Mouse (Mus musculus): Measurements from ENCODE around the gene Spice1. TPM values are rescaled to one million over a fixed set of nuclear protein-coding genes. Genes with fewer than 3 reads are reported as not detected.

The Spice1 gene
- 10 to 100 TPM; 11.4 to 13.7 TPM for total RNA-seq (2021)
- long read RNA-seq, full-length matches to known transcripts = 3 of 12 reads
- long read RNA-seq, partial matches to known transcripts = 7 of 12 reads
- long read RNA-seq, other reads (novel, unspliced or antisense) = 2 of 12 reads

DNA sequence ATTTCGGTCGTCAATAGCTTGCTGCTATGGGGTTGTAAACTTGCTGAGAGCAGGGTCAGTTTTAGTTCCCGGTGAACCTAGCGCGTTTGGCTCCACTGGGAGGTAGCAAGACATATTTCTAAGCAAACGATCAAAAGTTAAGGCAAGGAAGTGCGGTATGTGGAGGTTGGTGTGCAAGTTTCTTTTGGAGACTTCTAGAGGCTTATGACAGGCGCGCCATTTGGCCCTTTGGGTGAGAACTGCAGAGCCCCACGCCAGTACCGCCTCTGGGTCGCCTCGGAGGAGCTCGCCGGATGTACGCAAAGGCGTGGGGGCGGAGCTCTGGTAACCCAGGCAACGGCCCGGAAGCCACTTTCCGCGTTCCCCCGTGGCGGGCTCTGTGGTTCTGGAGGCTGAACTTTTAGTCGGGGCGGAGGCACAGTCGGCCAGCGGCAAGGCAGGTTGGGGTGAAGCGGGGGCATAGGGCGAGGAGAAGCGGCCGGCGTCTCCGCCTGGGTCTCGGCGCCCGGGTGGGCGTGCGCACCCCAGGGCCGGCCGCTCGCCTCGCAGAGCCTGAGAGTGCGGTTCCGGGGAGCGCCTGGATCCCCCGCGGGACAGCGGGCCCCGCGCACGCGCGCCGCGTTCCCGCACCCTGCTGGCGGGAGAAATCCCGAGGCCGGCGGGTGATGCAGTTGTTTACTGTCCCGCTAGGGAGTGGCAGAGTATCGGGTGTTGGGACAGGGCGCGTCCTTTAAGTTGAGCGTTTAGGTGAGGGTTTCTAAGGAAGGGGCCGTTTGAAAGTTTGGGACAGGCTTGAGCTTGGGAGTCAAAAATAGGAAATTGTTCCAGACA, at the start of gene Spice1:
Gene Spice1, plus strand, starts transcription at position 51 of the 831 bp plus-strand sequence.
- DNase-seq (ENCODE audit: low spot score in 2 of 2) = peak; percentile 93 to 95

DNA sequence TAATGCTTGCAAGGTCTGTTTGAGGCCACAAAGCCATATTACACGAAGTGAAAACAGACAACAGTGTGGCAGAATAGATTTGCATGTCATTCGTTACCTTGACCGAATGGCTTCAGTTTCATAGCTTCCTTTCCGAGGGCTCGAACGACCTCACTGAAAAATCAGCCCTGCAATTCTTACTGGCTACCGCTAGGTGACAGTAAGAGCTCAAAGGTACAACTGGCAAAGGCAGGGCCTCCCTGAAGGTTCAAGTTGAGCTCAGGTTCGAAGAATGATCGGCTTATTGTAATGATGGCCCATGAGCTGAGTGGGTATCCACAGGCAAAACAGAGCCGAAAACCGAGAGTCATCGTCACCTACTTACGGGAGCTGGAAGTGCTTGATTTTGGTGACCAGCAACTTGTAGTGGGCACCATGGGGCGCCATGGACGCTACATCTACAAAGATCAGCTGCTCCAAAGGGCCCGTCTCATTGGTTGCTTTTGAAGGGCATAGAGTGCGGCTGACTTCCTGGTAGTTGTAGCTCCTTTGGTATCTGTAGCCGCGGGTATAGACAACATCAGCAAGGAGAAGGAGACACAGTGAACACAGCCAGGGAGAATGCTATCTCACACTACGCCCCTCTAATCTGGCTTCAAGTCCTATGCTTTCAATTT, 47.4 kb upstream of the Spice1 start:
- DNase-seq (ENCODE audit: low spot score in 2 of 2) = no peak

GRCm38 (mm10) chr16:44302126-44302892, 44.6 kb upstream of the Spice1 start:
- no peak for DNase-seq (ENCODE audit: low spot score in 2 of 2)

DNA sequence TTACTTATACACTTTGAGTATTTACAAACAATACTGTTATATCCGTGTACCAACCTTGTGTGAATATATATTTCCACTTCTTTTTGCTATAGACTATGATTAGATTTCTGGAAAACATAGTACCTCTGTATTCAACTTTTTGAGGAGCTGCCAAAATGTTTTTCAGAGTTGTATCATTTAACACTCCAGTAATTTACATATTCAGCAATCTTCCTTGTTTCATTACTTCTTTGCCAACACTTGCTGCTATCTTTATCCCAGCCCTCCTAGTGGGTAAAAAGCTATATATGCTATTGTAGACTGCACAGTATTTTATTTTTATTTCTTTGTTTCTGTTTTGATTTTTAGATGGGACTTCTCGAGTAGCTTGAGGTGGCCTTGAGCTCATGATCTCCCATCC, 43.1 kb upstream of the Spice1 start:
- no peak for DNase-seq (ENCODE audit: low spot score in 2 of 2)

DNA sequence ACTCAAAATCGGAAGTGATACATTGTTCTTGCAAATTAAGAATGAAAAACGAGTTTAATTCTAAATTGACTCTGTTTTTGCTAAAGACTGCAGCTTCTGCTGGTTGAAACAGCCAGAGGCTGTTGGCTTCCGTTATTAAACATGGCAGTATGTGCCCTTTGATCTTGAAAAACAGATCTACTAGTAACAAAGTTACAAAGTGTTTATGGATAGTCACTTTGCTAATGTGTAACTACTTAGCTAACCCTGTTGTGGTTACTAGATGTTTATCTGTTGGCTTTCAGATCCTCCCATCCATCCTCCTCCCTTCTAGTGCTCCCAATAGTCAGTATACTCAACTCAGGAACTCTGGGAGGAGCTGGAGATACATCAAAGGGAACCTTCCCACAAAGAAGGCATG, 41.3 kb upstream of the Spice1 start:
- DNase-seq (ENCODE audit: low spot score in 2 of 2) = no peak

- DNase-seq (ENCODE audit: low spot score in 2 of 2) = no peak
Measured at GRCm38 (mm10) chr16:44313422-44313821, 33.5 kb upstream of the Spice1 start.

- DNase-seq (ENCODE audit: low spot score in 2 of 2) = no peak
Measured at GRCm38 (mm10) chr16:44316350-44316749, 30.6 kb upstream of the Spice1 start.

- no peak for DNase-seq (ENCODE audit: low spot score in 2 of 2)
Measured at GRCm38 (mm10) chr16:44320232-44320631, 26.7 kb upstream of the Spice1 start.

DNA sequence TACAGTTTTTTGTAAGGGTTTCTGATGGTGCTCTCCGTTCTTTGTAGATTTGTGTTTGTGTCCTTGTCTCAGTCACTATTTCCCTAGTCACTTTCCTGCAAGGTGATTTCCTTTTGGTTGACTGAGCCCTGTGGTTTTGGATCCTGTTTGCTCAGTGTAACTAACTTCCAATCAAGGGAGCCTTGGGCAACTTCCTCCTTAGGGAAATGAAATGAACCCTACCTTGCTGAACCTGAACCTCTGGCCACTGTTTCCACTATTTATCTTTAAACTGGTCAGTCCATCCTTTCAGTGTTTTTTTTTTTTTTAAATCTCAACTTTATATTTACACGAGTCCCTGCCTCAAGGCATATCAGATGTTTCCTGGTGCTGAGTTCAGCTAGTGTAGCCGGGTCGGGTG, 18.3 kb upstream of the Spice1 start:
- DNase-seq (ENCODE audit: low spot score in 2 of 2) = no peak

GRCm38 (mm10) chr16:44330657-44331056, 16.3 kb upstream of the Spice1 start:
- DNase-seq (ENCODE audit: low spot score in 2 of 2) = no peak

- DNase-seq (ENCODE audit: low spot score in 2 of 2) = no peak
Measured at GRCm38 (mm10) chr16:44331154-44331553, 15.8 kb upstream of the Spice1 start.

- no peak for DNase-seq (ENCODE audit: low spot score in 2 of 2)
Measured at GRCm38 (mm10) chr16:44331671-44331994, 15.3 kb upstream of the Spice1 start.

DNA sequence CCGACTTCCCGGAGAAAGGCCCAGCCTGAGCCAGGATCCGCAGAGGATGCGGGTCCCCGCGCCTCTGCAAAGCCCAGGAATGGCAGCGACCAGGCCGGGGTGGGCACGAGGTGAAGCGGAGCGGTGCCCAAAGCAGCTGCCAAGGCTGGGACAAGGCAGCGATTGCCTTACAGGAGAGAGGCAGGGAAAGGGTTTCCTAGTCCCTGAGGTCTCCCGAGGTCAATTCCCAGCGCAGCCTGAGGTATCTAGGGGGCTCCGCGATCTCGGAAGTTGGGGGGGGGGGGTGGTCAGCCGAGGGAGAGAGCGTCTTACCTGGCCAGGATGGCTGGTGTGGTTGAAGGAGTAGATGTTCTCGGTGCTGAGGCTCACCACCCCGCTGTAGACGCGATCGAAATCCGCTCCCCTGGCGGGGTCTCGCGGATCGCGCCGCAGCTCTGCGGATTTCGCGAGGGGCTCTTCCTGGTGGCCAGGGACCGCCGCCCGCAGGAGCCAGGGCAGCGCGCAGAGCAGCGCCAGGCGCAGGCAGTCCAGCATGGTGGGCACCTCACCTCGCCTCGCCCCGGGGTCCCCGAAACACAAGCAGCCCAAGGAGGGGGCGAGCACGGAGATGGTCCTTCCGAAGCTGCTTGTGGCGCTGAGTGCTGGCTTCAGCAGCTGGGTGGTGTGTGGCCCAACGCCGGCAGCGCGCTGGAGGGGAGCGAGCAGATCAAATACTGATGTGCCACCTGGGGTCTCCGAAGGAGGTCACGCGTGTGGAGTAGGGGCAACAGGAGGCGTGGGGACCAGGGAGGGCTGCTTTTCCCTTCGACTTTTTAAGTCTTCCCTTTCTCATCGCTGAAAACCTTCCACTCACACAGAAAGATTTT, 14.7 kb upstream of the Spice1 start:
- peak; percentile 33 to 49 for DNase-seq (ENCODE audit: low spot score in 2 of 2)

DNA sequence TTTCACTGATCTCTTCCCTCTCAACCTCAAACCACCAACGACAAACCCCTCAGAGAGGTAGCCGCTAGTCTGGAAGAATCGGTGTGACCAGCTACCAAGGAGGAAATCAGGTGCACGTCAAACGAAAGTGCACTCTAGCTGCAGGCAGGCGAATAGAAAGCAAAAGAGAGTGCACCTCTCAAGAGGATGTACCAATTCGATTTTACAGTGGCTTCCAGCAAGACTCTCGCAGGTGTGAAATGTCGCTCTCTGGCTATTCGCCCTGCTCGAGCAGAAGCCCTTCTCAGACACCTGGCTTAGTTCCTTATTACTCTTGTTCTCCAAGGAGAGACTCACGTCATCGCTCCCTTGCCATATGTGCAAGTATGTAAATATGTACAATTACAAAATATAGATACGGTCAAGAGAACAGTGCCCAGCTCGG, 14.0 kb upstream of the Spice1 start, which contains the start of gene Sidt1:
Gene Sidt1, minus strand, starts transcription at position 336 of the 424 bp plus-strand sequence.
- DNase-seq (ENCODE audit: low spot score in 2 of 2) = peak; percentile 15 to 23

GRCm38 (mm10) chr16:44337541-44337940, 9.4 kb upstream of the Spice1 start:
- no peak for DNase-seq (ENCODE audit: low spot score in 2 of 2)

GRCm38 (mm10) chr16:44349801-44350397, 3.0 kb downstream of the Spice1 start:
- DNase-seq (ENCODE audit: low spot score in 2 of 2) = no peak

DNA sequence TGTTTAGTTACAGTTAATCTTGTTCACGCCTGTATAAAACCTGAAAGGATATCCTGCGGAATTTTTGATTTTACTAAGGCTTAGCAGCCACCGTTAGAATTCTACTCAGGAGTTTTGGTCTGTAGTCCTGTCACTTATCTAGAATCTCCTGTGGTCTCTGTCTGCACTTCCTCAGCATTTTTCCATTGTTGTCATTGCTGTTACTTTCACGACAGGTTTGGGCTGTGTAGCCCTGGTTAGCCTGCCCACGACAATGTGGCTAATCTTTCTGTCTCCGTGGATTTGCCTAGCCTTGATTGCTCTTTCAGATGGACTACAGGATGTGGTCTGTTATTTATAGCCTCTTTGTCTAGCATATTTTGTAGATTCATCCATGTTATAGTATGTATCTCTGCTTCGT, 9.4 kb downstream of the Spice1 start:
- DNase-seq (ENCODE audit: low spot score in 2 of 2) = no peak

DNA sequence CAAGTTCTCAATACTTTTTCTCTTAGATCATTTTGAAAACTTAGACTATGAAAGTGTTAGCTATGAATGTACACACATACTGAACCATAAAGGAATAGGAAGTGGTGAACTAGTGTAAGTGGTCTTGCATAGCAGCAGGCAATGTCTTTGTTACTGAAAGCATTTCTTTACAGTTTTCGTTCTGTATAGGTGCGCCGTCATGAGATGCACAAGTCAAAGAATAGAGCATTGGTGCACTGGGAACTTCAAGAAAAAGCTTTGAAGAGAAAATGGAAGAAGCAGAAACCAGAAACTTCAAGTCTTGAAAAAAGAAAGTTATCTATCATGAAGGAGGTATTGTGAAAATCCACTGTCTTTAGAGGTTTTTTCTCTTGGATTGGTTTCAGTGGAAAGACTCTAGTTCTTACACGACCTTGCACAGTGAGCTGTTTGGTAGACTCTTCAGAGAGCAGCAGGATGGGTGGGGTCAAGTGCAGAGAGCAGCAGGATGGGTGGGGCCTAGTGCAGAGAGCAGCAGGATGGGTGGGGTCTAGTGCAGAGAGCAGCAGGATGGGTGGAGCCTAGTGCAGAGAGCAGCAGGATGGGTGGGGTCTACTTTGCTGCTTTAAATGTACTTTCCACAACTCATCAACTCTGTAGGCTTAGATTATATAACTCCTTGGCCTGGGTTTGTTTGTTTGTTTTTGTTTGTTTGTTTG, 10.8 kb downstream of the Spice1 start:
- no peak for DNase-seq (ENCODE audit: low spot score in 2 of 2)

All from layer of hippocampus, postnatal 10 days (tissue).